19 mouse cellular contexts compared by ENCODE assay signal in the genomic region with DNA sequence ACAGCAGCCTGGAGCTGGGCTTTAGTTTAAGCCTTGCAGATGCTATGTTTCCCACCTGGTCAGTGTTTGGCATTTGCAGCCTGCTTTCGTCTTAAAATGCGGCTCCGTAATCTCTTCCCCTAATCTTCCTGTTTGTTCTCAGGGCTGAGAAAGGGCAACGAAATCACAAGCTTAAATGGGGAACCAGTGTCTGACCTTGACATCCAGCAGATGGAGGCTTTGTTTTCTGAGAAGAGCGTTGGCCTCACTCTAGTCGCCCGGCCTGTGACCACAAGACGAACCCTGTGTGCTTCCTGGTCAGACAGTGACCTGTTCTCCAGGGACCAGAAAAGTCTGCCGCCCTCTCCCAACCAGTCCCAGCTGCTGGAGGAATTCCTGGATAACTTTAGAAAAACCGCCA.
DNase-seq lines count a peak whose midpoint lies in the region; ATAC-seq and TF ChIP-seq lines count a peak whose summit lies in the region.
"Had no signal": no experiment of that assay in that cellular context is flagged by ENCODE, and none has a peak within 500 bp of the region (broad histone marks: within the 10 kb centered on the region; RNA-seq: fewer than 3 reads in every experiment).

No protein-coding gene starts in this region.

- peak; percentile 32 for DNase-seq in embryo, embryonic 10 days (ENCODE audit: low spot score)
- no peak for DNase-seq in embryo, embryonic 9.5 days (ENCODE audit: extremely low spot score)
- no peak for DNase-seq in liver, postnatal 0 days
- no peak for DNase-seq in liver, embryonic 11.5 days (ENCODE audit: low spot score)
- DNase-seq in embryo, embryonic 10.5 days (ENCODE audit: low spot score) = peak; percentile 45
- no peak for DNase-seq in lung, postnatal 25 days (ENCODE audit: low spot score)
- no peak for DNase-seq in c-Kit-positive CD71-positive TER-119-positive erythroid progenitor cells, embryonic 14.5 days (ENCODE audit: low spot score)
- DNase-seq: adrenal gland, adult 8-10 months; B cell, adult 2 months; cerebellum, postnatal 10 days; lung, embryonic 14.5 days; thymus, postnatal 4 days had no signal

- H3K27ac ChIP-seq in liver, postnatal 0 days (ENCODE audit: low read depth) = peak overlapping the region; percentile 57
- no peak overlapping the region for H3K27ac ChIP-seq in liver, embryonic 11.5 days (ENCODE audit: low read depth, low read length)
- H3K27ac ChIP-seq: embryonic facial prominence, embryonic 15.5 days; heart, embryonic 15.5 days; hindbrain, embryonic 12.5 days; intestine, embryonic 15.5 days; left cerebral cortex, adult 2 months; limb, embryonic 12.5 days had no signal

- TF ChIP-seq EP300 in liver, postnatal 0 days (IDR thresholded peaks at IDR 0.05; ENCODE audit: low read depth) = no peak

- ATAC-seq in liver, postnatal 0 days = no peak
- no peak for ATAC-seq in liver, embryonic 11.5 days (replicated peaks; ENCODE audit: low FRiP score)
- ATAC-seq in neutrophil, adult 5-6 weeks (ENCODE audit: extremely low read depth, insufficient number of reproducible peaks, low FRiP score, poor library complexity, severe bottlenecking) = peak; percentile 17; the same call in 1 of the 2 replicates
- ATAC-seq: intestine, embryonic 15.5 days had no signal

- 28% methylated on average over 10 of the region's 10 CpGs for WGBS in liver, postnatal 0 days (ENCODE audit: insufficient replicate concordance)
- WGBS in liver, embryonic 11.5 days = 31% methylated on average over 10 of the region's 10 CpGs

- no peaks in the 10 kb centered on the region for H3K9me3 ChIP-seq in liver, postnatal 0 days (ENCODE audit: low read length)
- no peaks in the 10 kb centered on the region for H3K9me3 ChIP-seq in liver, embryonic 11.5 days (ENCODE audit: control insufficient read depth, low read length)
- H3K9me3 ChIP-seq: embryonic facial prominence, embryonic 15.5 days; heart, embryonic 15.5 days; hindbrain, embryonic 12.5 days; intestine, embryonic 15.5 days; limb, embryonic 12.5 days had no signal

- TF ChIP-seq CTCF in liver, postnatal 0 days (IDR thresholded peaks at IDR 0.05; ENCODE audit: low read depth) = no peak

- peak overlapping the region; percentile 10; the same call in 1 of the 2 replicates for H3K4me3 ChIP-seq in liver, postnatal 0 days (ENCODE audit: low read depth, low read length)
- H3K4me3 ChIP-seq in liver, embryonic 11.5 days (ENCODE audit: low read depth, low read length) = no peak overlapping the region
- H3K4me3 ChIP-seq: embryonic facial prominence, embryonic 15.5 days; heart, embryonic 15.5 days; hindbrain, embryonic 12.5 days; intestine, embryonic 15.5 days; left cerebral cortex, adult 2 months; limb, embryonic 12.5 days had no signal

- peak overlapping the region; percentile 35; the same call in 1 of the 2 replicates for H3K4me2 ChIP-seq in liver, postnatal 0 days (ENCODE audit: low read depth, low read length)
- no peak overlapping the region for H3K4me2 ChIP-seq in liver, embryonic 11.5 days
- H3K4me2 ChIP-seq: embryonic facial prominence, embryonic 15.5 days; heart, embryonic 15.5 days; hindbrain, embryonic 12.5 days; intestine, embryonic 15.5 days; limb, embryonic 12.5 days; lung, embryonic 14.5 days had no signal

- H3K9ac ChIP-seq in liver, postnatal 0 days (replicated peaks) = no peak overlapping the region
- H3K9ac ChIP-seq in liver, embryonic 11.5 days (ENCODE audit: low read depth, low read length) = no peak overlapping the region
- H3K9ac ChIP-seq: embryonic facial prominence, embryonic 15.5 days; heart, embryonic 15.5 days; hindbrain, embryonic 12.5 days; intestine, embryonic 15.5 days; limb, embryonic 12.5 days; lung, embryonic 14.5 days had no signal

- H3K27me3 ChIP-seq in liver, postnatal 0 days (ENCODE audit: insufficient read depth, low read length) = no peaks in the 10 kb centered on the region
- no peaks in the 10 kb centered on the region for H3K27me3 ChIP-seq in liver, embryonic 11.5 days (replicated peaks; ENCODE audit: control insufficient read depth, insufficient read depth, low read length)
- H3K27me3 ChIP-seq: embryonic facial prominence, embryonic 15.5 days; heart, embryonic 15.5 days; hindbrain, embryonic 12.5 days; intestine, embryonic 15.5 days; limb, embryonic 12.5 days had no signal

- no peaks in the 10 kb centered on the region for H3K4me1 ChIP-seq in liver, postnatal 0 days (ENCODE audit: insufficient read depth)
- no peaks in the 10 kb centered on the region for H3K4me1 ChIP-seq in liver, embryonic 11.5 days (replicated peaks; ENCODE audit: control insufficient read depth, insufficient read depth, low read length)
- H3K4me1 ChIP-seq: embryonic facial prominence, embryonic 15.5 days; hindbrain, embryonic 12.5 days; intestine, embryonic 15.5 days had no signal

- no peaks in the 10 kb centered on the region for H3K36me3 ChIP-seq in liver, postnatal 0 days (replicated peaks; ENCODE audit: insufficient read depth, low read length)
- H3K36me3 ChIP-seq in liver, embryonic 11.5 days (ENCODE audit: control insufficient read depth, insufficient read depth, low read length) = no peaks in the 10 kb centered on the region
- H3K36me3 ChIP-seq: heart, embryonic 15.5 days; hindbrain, embryonic 12.5 days; intestine, embryonic 15.5 days had no signal

Comparison
In these comparisons a context has a peak if more than half of its experiments do, and no peak if none do; other contexts are left out.
1. DNase-seq: peak in embryo, embryonic 10 days (single experiment) and embryo, embryonic 10.5 days (single experiment); none in embryo, embryonic 9.5 days (single experiment), liver, postnatal 0 days (single experiment), liver, embryonic 11.5 days (single experiment), lung, postnatal 25 days (single experiment) and c-Kit-positive CD71-positive TER-119-positive erythroid progenitor cells, embryonic 14.5 days (single experiment).